Mouse (Mus musculus) stomach, embryonic 15.5 days (tissue): ENCODE data around the gene Fam120a. TPM values are rescaled to one million over a fixed set of nuclear protein-coding genes. Genes with fewer than 3 reads are reported as not detected.
A peak's percentile ranks its signal among the peaks of the same experiment; 100 is the strongest.

Source experiments
- ATAC-seq: fragments of 200-750 bp; cut with Nextera tagmentation; 2 replicates; pipeline ENCODE4 v1.8.0; 2017; ENCODE audit warnings: low read depth, moderate number of reproducible peaks, moderate TSS enrichment; ENCODE audit not compliant: insufficient read depth, low FRiP score
- H3K27ac ChIP-seq: fragments of 300-500 bp; sonication (generic); 2 replicates; pipeline ENCODE4 v1.5.1; 2015; ENCODE audit warnings: mild to moderate bottlenecking, inconsistent platforms
- H3K27me3 ChIP-seq: fragments of 300-500 bp; sonication (generic); replicated peaks from 2 replicates; pipeline ENCODE4 v1.6.1; 2015; ENCODE audit warnings: inconsistent platforms
- H3K36me3 ChIP-seq: fragments of 300-500 bp; sonication (generic); 2 replicates; pipeline ENCODE4 v1.6.1; 2015; ENCODE audit warnings: inconsistent platforms
- H3K4me1 ChIP-seq: fragments of 300-500 bp; sonication (generic); 2 replicates; pipeline ENCODE4 v1.6.1; 2015; ENCODE audit warnings: inconsistent platforms
- H3K4me2 ChIP-seq: fragments of 300-500 bp; sonication (generic); 2 replicates; pipeline ENCODE4 v1.6.1; 2015; ENCODE audit warnings: mild to moderate bottlenecking, inconsistent platforms
- H3K4me3 ChIP-seq: fragments of 300-500 bp; sonication (generic); replicated peaks from 2 replicates; pipeline ENCODE4 v1.5.1; 2015; ENCODE audit warnings: inconsistent platforms
- H3K9ac ChIP-seq: fragments of 300-500 bp; sonication (generic); 2 replicates; pipeline ENCODE4 v1.6.1; 2015; ENCODE audit warnings: inconsistent platforms
- H3K9me3 ChIP-seq: fragments of 300-500 bp; sonication (generic); 2 replicates; pipeline ENCODE4 v1.6.1; 2016; ENCODE audit warnings: inconsistent platforms
- WGBS: fragments of 180-500 bp; shearing (Covaris S2); methylation state at CpG from one replicate; pipeline ENCODE4 v1.1.7; 2015; 5-methylcytosine and 5-hydroxymethylcytosine counted together
- polyA plus RNA-seq: library from polyadenylated mRNA; unstranded; fragments of >200 nt; fragmentation: Nextera tagmentation; extraction: Ambion mirVana; gene quantifications from 2 replicates; pipeline ENCODE4 v1.2.1, GENCODE M21; 2015

The Fam120a gene
- 30.1 and 30.5 TPM in 2 replicates for polyA plus RNA-seq

- peak within 1 kb of the TSS; percentile 91 for H3K4me3 ChIP-seq
Observed at GRCm38 (mm10) chr13:48967956-48968749, at the start of gene Fam120a. TSS of gene Fam120a (minus strand) at chr13:48968017.

GRCm38 (mm10) chr13:49017375-49017774 lies 49.6 kb upstream of the Fam120a start:
- no peak for ATAC-seq
- no peaks in the 10 kb centered on the region for H3K36me3 ChIP-seq
- H3K27me3 ChIP-seq = no peaks in the 10 kb centered on the region
- H3K4me3 ChIP-seq = no peak overlapping the region
- no peak overlapping the region for H3K9ac ChIP-seq
- H3K27ac ChIP-seq = no peak overlapping the region
- no peaks in the 10 kb centered on the region for H3K9me3 ChIP-seq
- WGBS = 87% methylated on average over 1 of the region's 1 CpGs
- H3K4me2 ChIP-seq = no peak overlapping the region
- H3K4me1 ChIP-seq = peaks cover 7% of the 10 kb centered on the region; the same call in 1 of the 2 replicates

More at GRCm38 (mm10) chr13:48967956-48968749, at the start of gene Fam120a:
- H3K9ac ChIP-seq = peak within 1 kb of the TSS; percentile 84
- WGBS = under 1% methylated on average over 70 of the region's 116 CpGs
- H3K36me3 ChIP-seq = no peaks in the 10 kb centered on the region
- no peaks in the 10 kb centered on the region for H3K9me3 ChIP-seq
- ATAC-seq = peak; percentile 93
- peaks cover 23% of the 10 kb centered on the region for H3K4me1 ChIP-seq
- H3K27me3 ChIP-seq = no peaks in the 10 kb centered on the region
- H3K4me2 ChIP-seq = peak within 1 kb of the TSS; percentile 79
- peak within 1 kb of the TSS; percentile 98 for H3K27ac ChIP-seq

- H3K36me3 ChIP-seq = no peaks in the 10 kb centered on the region
- H3K9ac ChIP-seq = no peak overlapping the region
- peak; percentile 74; the same call in 1 of the 2 replicates for ATAC-seq
- H3K4me3 ChIP-seq = peak overlapping the region; percentile 22
- peak overlapping the region; percentile 51 for H3K4me2 ChIP-seq
- peaks cover 7% of the 10 kb centered on the region; the same call in 1 of the 2 replicates for H3K4me1 ChIP-seq
- 14% methylated on average over 16 of the region's 16 CpGs for WGBS
- peak overlapping the region; percentile 72 for H3K27ac ChIP-seq
- no peaks in the 10 kb centered on the region for H3K9me3 ChIP-seq
- H3K27me3 ChIP-seq = no peaks in the 10 kb centered on the region
Observed at GRCm38 (mm10) chr13:49016311-49016761, 48.5 kb upstream of the Fam120a start.

- H3K27ac ChIP-seq = peak overlapping the region; percentile 72
- WGBS = 9% methylated on average over 30 of the region's 30 CpGs
- H3K4me1 ChIP-seq = peaks cover 7% of the 10 kb centered on the region; the same call in 1 of the 2 replicates
- ATAC-seq = peak; percentile 69; the same call in 1 of the 2 replicates
- H3K9me3 ChIP-seq = no peaks in the 10 kb centered on the region
- H3K4me3 ChIP-seq = peak overlapping the region; percentile 22
- H3K9ac ChIP-seq = no peak overlapping the region
- H3K36me3 ChIP-seq = no peaks in the 10 kb centered on the region
- no peaks in the 10 kb centered on the region for H3K27me3 ChIP-seq
- H3K4me2 ChIP-seq = peak overlapping the region; percentile 51
Observed at GRCm38 (mm10) chr13:49015366-49016306, 47.8 kb upstream of the Fam120a start.

GRCm38 (mm10) chr13:49013206-49013794 lies 45.5 kb upstream of the Fam120a start:
- H3K4me1 ChIP-seq = peaks cover 7% of the 10 kb centered on the region; the same call in 1 of the 2 replicates
- WGBS = 59% methylated on average over 5 of the region's 5 CpGs
- no peak for ATAC-seq
- H3K9ac ChIP-seq = no peak overlapping the region
- no peak overlapping the region for H3K27ac ChIP-seq
- H3K4me2 ChIP-seq = no peak overlapping the region
- H3K4me3 ChIP-seq = no peak overlapping the region
- H3K9me3 ChIP-seq = no peaks in the 10 kb centered on the region
- H3K36me3 ChIP-seq = no peaks in the 10 kb centered on the region
- no peaks in the 10 kb centered on the region for H3K27me3 ChIP-seq

- no peaks in the 10 kb centered on the region for H3K36me3 ChIP-seq
- H3K9ac ChIP-seq = no peak overlapping the region
- H3K27me3 ChIP-seq = no peaks in the 10 kb centered on the region
- H3K4me3 ChIP-seq = no peak overlapping the region
- no peaks in the 10 kb centered on the region for H3K9me3 ChIP-seq
- no peaks in the 10 kb centered on the region for H3K4me1 ChIP-seq
- no peak overlapping the region for H3K27ac ChIP-seq
- H3K4me2 ChIP-seq = no peak overlapping the region
- no peak for ATAC-seq
- WGBS = 51% methylated on average over 3 of the region's 3 CpGs
Observed at GRCm38 (mm10) chr13:49001691-49002090, 33.9 kb upstream of the Fam120a start.

GRCm38 (mm10) chr13:48998591-48998990 lies 30.8 kb upstream of the Fam120a start:
- ATAC-seq = no peak
- 9% methylated on average over 6 of the region's 6 CpGs for WGBS

GRCm38 (mm10) chr13:48996731-48997130 lies 28.9 kb upstream of the Fam120a start:
- H3K27me3 ChIP-seq = no peaks in the 10 kb centered on the region
- WGBS = 78% methylated on average over 4 of the region's 4 CpGs
- H3K9me3 ChIP-seq = no peaks in the 10 kb centered on the region
- H3K4me2 ChIP-seq = no peak overlapping the region
- H3K27ac ChIP-seq = no peak overlapping the region
- H3K9ac ChIP-seq = no peak overlapping the region
- H3K4me3 ChIP-seq = no peak overlapping the region
- H3K36me3 ChIP-seq = no peaks in the 10 kb centered on the region
- ATAC-seq = no peak
- H3K4me1 ChIP-seq = no peaks in the 10 kb centered on the region

More at GRCm38 (mm10) chr13:48998591-48998990, 30.8 kb upstream of the Fam120a start:
- Histone ChIP-seq H3K4me2 (no peak overlapping the region), H3K4me3 (no peak overlapping the region), H3K4me1 (no peaks in the 10 kb centered on the region), H3K27ac (no peak overlapping the region), H3K27me3 (no peaks in the 10 kb centered on the region), H3K9me3 (no peaks in the 10 kb centered on the region), H3K36me3 (no peaks in the 10 kb centered on the region), H3K9ac (no peak overlapping the region)

GRCm38 (mm10) chr13:48994903-48995302 lies 27.1 kb upstream of the Fam120a start:
- H3K27me3 ChIP-seq = no peaks in the 10 kb centered on the region
- no peaks in the 10 kb centered on the region for H3K36me3 ChIP-seq
- no peaks in the 10 kb centered on the region for H3K9me3 ChIP-seq
- no peak overlapping the region for H3K4me3 ChIP-seq
- no peak overlapping the region for H3K4me2 ChIP-seq
- no peaks in the 10 kb centered on the region for H3K4me1 ChIP-seq
- H3K9ac ChIP-seq = no peak overlapping the region
- ATAC-seq = no peak
- H3K27ac ChIP-seq = no peak overlapping the region
- WGBS = 25% methylated on average over 3 of the region's 3 CpGs

- no peak for ATAC-seq
- no peak overlapping the region for H3K27ac ChIP-seq
Observed at GRCm38 (mm10) chr13:48992914-48993313, 25.1 kb upstream of the Fam120a start.

GRCm38 (mm10) chr13:48990138-48990537 lies 22.3 kb upstream of the Fam120a start:
- H3K4me2 ChIP-seq = no peak overlapping the region
- H3K9me3 ChIP-seq = no peaks in the 10 kb centered on the region
- no peak overlapping the region for H3K9ac ChIP-seq
- no peaks in the 10 kb centered on the region for H3K4me1 ChIP-seq
- H3K27me3 ChIP-seq = no peaks in the 10 kb centered on the region
- H3K4me3 ChIP-seq = no peak overlapping the region
- no peak overlapping the region for H3K27ac ChIP-seq
- no peak for ATAC-seq
- 86% methylated on average over 2 of the region's 2 CpGs for WGBS
- no peaks in the 10 kb centered on the region for H3K36me3 ChIP-seq

More at GRCm38 (mm10) chr13:48992914-48993313, 25.1 kb upstream of the Fam120a start:
- Histone ChIP-seq H3K36me3 (no peaks in the 10 kb centered on the region), H3K4me3 (no peak overlapping the region), H3K27me3 (no peaks in the 10 kb centered on the region), H3K4me2 (no peak overlapping the region), H3K4me1 (no peaks in the 10 kb centered on the region), H3K9ac (no peak overlapping the region), H3K9me3 (no peaks in the 10 kb centered on the region)
